Mouse (Mus musculus): ENCODE data around the gene Cst6. TPM values are rescaled to one million over a fixed set of nuclear protein-coding genes. Genes with fewer than 3 reads are reported as not detected.

Cst6 gene
- polyA plus RNA-seq, 1 experiment, result not detected

- TF ChIP-seq CTCF (IDR thresholded peaks at IDR 0.05; ENCODE audit: insufficient read depth, low read depth, low read length) (no peak), POLR2A (IDR thresholded peaks at IDR 0.05; ENCODE audit: insufficient read depth, low read depth, low read length) (no peak)
- no peaks in the 10 kb centered on the region for H3K4me1 ChIP-seq (ENCODE audit: control insufficient read depth, insufficient read depth, low read length)
- H3K4me3 ChIP-seq (ENCODE audit: insufficient read depth, low read depth, low read length), result no peak overlapping the region
- WGBS, result 25% methylated on average over 5 of the region's 5 CpGs
- H3K27ac ChIP-seq (ENCODE audit: insufficient read depth, low read depth, low read length), result no peak overlapping the region
These were observed 11.4 kb downstream of the Cst6 start for GRCm38 (mm10) chr19:5337975-5338374.

DNA sequence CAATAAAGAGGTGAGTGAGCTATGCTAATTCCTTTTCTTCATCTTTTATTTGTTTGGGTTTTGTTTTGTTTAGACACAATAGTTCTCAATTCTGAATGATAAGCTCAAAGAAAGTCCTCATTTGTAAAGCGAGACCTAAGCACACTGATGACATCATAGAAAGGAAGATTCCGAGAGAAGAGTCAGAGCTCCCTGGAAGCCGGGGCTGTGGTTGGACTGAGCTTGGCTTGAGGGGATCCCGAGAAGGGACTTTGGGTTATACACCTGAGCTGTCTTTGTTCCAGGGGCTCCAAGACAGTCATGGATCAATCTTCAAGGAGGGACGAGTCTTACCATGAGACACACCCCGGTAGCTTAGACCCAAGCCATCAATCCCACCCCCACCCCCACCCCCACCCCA is 13.9 kb downstream of the Cst6 start, which contains the start of gene Catsper1:
Gene Catsper1, plus strand, starts transcription at position 301 of the 400 bp plus-strand sequence.
- TF ChIP-seq POLR2A (IDR thresholded peaks at IDR 0.05; ENCODE audit: insufficient read depth, low read depth, low read length) (no peak), CTCF (IDR thresholded peaks at IDR 0.05; ENCODE audit: insufficient read depth, low read depth, low read length) (no peak)
- H3K27ac ChIP-seq (ENCODE audit: insufficient read depth, low read depth, low read length), result no peak within 1 kb of the TSS
- no peak within 1 kb of the TSS for H3K4me3 ChIP-seq (ENCODE audit: insufficient read depth, low read depth, low read length)
- H3K4me1 ChIP-seq (ENCODE audit: control insufficient read depth, insufficient read depth, low read length), result peaks cover 3% of the 10 kb centered on the region; the same call in 1 of the 2 replicates
- 89% methylated on average over 6 of the region's 6 CpGs for WGBS

GRCm38 (mm10) chr19:5334741-5335140 is 14.6 kb downstream of the Cst6 start:
- H3K4me3 ChIP-seq (ENCODE audit: insufficient read depth, low read depth, low read length), result no peak overlapping the region
- H3K27ac ChIP-seq (ENCODE audit: insufficient read depth, low read depth, low read length), result no peak overlapping the region
- H3K4me1 ChIP-seq (ENCODE audit: control insufficient read depth, insufficient read depth, low read length), result peaks cover 3% of the 10 kb centered on the region; the same call in 1 of the 2 replicates
- WGBS, result 76% methylated on average over 5 of the region's 5 CpGs
- TF ChIP-seq CTCF (IDR thresholded peaks at IDR 0.05; ENCODE audit: insufficient read depth, low read depth, low read length) (no peak), POLR2A (IDR thresholded peaks at IDR 0.05; ENCODE audit: insufficient read depth, low read depth, low read length) (no peak)

DNA sequence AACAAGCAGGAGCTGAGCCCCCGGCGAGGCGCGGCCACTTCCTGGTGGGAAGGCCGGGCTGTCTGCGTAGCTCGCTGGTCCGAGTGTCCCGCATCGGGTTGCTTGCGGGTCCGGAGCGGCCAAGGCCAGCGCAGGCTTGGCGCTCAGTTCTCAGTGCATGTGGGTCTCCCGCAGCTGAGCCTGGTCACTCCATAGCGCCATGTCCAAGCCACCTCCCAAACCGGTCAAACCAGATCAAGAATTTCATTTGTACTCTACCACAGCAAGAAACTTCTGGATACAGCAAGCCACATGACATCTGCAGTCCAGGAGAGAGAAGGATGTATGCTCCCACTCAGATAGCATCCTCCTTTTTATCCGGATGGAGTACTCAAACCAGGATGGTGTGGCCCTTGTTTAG is 21.4 kb downstream of the Cst6 start:
- H3K4me3 ChIP-seq (ENCODE audit: insufficient read depth, low read depth, low read length), result no peak overlapping the region
- WGBS, result 83% methylated on average over 19 of the region's 19 CpGs
- peaks cover 8% of the 10 kb centered on the region for H3K4me1 ChIP-seq (ENCODE audit: control insufficient read depth, insufficient read depth, low read length)
- no peak for TF ChIP-seq POLR2A (IDR thresholded peaks at IDR 0.05; ENCODE audit: insufficient read depth, low read depth, low read length)
- no peak for TF ChIP-seq CTCF (IDR thresholded peaks at IDR 0.05; ENCODE audit: insufficient read depth, low read depth, low read length)
- no peak overlapping the region for H3K27ac ChIP-seq (ENCODE audit: insufficient read depth, low read depth, low read length)

- Histone ChIP-seq H3K4me3 (ENCODE audit: insufficient read depth, low read depth, low read length) (peak overlapping the region; percentile 3), H3K27ac (ENCODE audit: insufficient read depth, low read depth, low read length) (no peak overlapping the region), H3K4me1 (ENCODE audit: control insufficient read depth, insufficient read depth, low read length) (peaks cover 5% of the 10 kb centered on the region; the same call in 1 of the 2 replicates)
- TF ChIP-seq CTCF (IDR thresholded peaks at IDR 0.05; ENCODE audit: insufficient read depth, low read depth, low read length) (no peak), POLR2A (IDR thresholded peaks at IDR 0.05; ENCODE audit: insufficient read depth, low read depth, low read length) (no peak)
- 43% methylated on average over 17 of the region's 17 CpGs for WGBS
These were observed 25.6 kb downstream of the Cst6 start for GRCm38 (mm10) chr19:5323801-5324200.

GRCm38 (mm10) chr19:5313189-5313588 is 36.2 kb downstream of the Cst6 start:
- TF ChIP-seq POLR2A (IDR thresholded peaks at IDR 0.05; ENCODE audit: insufficient read depth, low read depth, low read length), result no peak
- no peak for TF ChIP-seq CTCF (IDR thresholded peaks at IDR 0.05; ENCODE audit: insufficient read depth, low read depth, low read length)
- WGBS, result 92% methylated on average over 8 of the region's 8 CpGs
- Histone ChIP-seq H3K4me1 (ENCODE audit: control insufficient read depth, insufficient read depth, low read length) (peaks cover 5% of the 10 kb centered on the region), H3K27ac (ENCODE audit: insufficient read depth, low read depth, low read length) (no peak overlapping the region), H3K4me3 (ENCODE audit: insufficient read depth, low read depth, low read length) (no peak overlapping the region)

DNA sequence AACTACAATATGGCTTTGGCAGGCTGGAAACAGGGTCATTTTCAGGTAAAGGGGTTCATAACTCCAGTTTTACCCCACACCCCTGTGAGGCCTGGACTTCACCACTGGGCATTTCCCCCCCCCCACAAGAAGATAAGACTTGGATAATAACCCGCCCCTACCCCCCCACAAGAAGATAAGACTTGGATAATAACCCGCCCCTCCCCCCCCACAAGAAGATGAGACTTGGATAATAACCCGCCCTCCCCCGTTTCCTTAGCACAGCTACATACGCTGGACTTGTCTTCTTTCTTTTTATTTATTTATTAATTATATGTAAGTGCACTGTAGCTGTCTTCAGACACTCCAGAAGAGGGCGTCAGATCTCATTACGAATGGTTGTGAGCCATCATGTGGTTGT is 40.3 kb downstream of the Cst6 start:
- no peak for TF ChIP-seq POLR2A (IDR thresholded peaks at IDR 0.05; ENCODE audit: insufficient read depth, low read depth, low read length)
- no peak for TF ChIP-seq CTCF (IDR thresholded peaks at IDR 0.05; ENCODE audit: insufficient read depth, low read depth, low read length)
- 80% methylated on average over 7 of the region's 7 CpGs for WGBS
- peaks cover 10% of the 10 kb centered on the region for H3K4me1 ChIP-seq (ENCODE audit: control insufficient read depth, insufficient read depth, low read length)

GRCm38 (mm10) chr19:5306968-5307734 is 42.2 kb downstream of the Cst6 start:
- H3K4me3 ChIP-seq (ENCODE audit: insufficient read depth, low read depth, low read length), result no peak overlapping the region
- H3K4me1 ChIP-seq (ENCODE audit: control insufficient read depth, insufficient read depth, low read length), result peaks cover 13% of the 10 kb centered on the region
- H3K27ac ChIP-seq (ENCODE audit: insufficient read depth, low read depth, low read length), result no peak overlapping the region
- TF ChIP-seq POLR2A (IDR thresholded peaks at IDR 0.05; ENCODE audit: insufficient read depth, low read depth, low read length) (no peak), CTCF (IDR thresholded peaks at IDR 0.05; ENCODE audit: insufficient read depth, low read depth, low read length) (no peak)
- 61% methylated on average over 98 of the region's 98 CpGs for WGBS

More for the DNA sequence above, 40.3 kb downstream of the Cst6 start:
- Histone ChIP-seq H3K4me3 (ENCODE audit: insufficient read depth, low read depth, low read length) (no peak overlapping the region), H3K27ac (ENCODE audit: insufficient read depth, low read depth, low read length) (no peak overlapping the region)

- no peak overlapping the region for H3K27ac ChIP-seq (ENCODE audit: insufficient read depth, low read depth, low read length)
- TF ChIP-seq POLR2A (IDR thresholded peaks at IDR 0.05; ENCODE audit: insufficient read depth, low read depth, low read length) (no peak), CTCF (IDR thresholded peaks at IDR 0.05; ENCODE audit: insufficient read depth, low read depth, low read length) (no peak)
- H3K4me3 ChIP-seq (ENCODE audit: insufficient read depth, low read depth, low read length), result no peak overlapping the region
- peaks cover 13% of the 10 kb centered on the region; the same call in 1 of the 2 replicates for H3K4me1 ChIP-seq (ENCODE audit: control insufficient read depth, insufficient read depth, low read length)
- 80% methylated on average over 6 of the region's 6 CpGs for WGBS
These were observed 43.1 kb downstream of the Cst6 start for GRCm38 (mm10) chr19:5306279-5306678.

Data from olfactory bulb, adult 2 months (tissue).